ENCODE assay signal across 10 mouse cellular contexts in genomic region chr5:113627820-113628437, GRCm38 (mm10). TPM values are rescaled to one million over a fixed set of nuclear protein-coding genes. Genes with fewer than 3 reads are reported as not detected.
DNase-seq lines count a peak whose midpoint lies in the region; ATAC-seq lines count a peak whose summit lies in the region.
"Had no signal": no experiment of that assay in that cellular context is flagged by ENCODE, and none has a peak within 500 bp of the region (broad histone marks: within the 10 kb centered on the region; RNA-seq: fewer than 3 reads in every experiment).

No protein-coding gene starts in this region.

- no peak for ATAC-seq in midbrain, embryonic 11.5 days (ENCODE audit: low FRiP score)
- ATAC-seq: activated CD4-positive, CD25-positive, alpha-beta regulatory T cell, adult 4 months had no signal

- no peaks in the 10 kb centered on the region for H3K9me3 ChIP-seq in midbrain, embryonic 11.5 days (ENCODE audit: control insufficient read depth, low read length)
- H3K9me3 ChIP-seq: embryonic facial prominence, embryonic 12.5 days had no signal

- no peaks in the 10 kb centered on the region for H3K27me3 ChIP-seq in midbrain, embryonic 11.5 days (ENCODE audit: control insufficient read depth, insufficient read depth, low read length)
- H3K27me3 ChIP-seq: embryonic facial prominence, embryonic 12.5 days had no signal

- no peaks in the 10 kb centered on the region for H3K36me3 ChIP-seq in midbrain, embryonic 11.5 days (ENCODE audit: control insufficient read depth, insufficient read depth, low read length)
- H3K36me3 ChIP-seq: embryonic facial prominence, embryonic 12.5 days had no signal

- H3K4me1 ChIP-seq in midbrain, embryonic 11.5 days (ENCODE audit: control insufficient read depth, insufficient read depth, low read length) = peaks cover 3% of the 10 kb centered on the region; the same call in 1 of the 2 replicates

- WGBS in midbrain, embryonic 11.5 days = 67% methylated on average over 11 of the region's 11 CpGs

- no peak overlapping the region for H3K4me2 ChIP-seq in midbrain, embryonic 11.5 days
- H3K4me2 ChIP-seq: embryonic facial prominence, embryonic 12.5 days had no signal

- H3K4me3 ChIP-seq in midbrain, embryonic 11.5 days (ENCODE audit: low read depth, low read length) = no peak overlapping the region
- H3K4me3 ChIP-seq: embryonic facial prominence, embryonic 12.5 days had no signal

- intact Hi-C loops in heart, postnatal 14 days (cut with DNase I) = no loop called here

- DNase-seq in right cerebral cortex, adult 18-20 months = peak; percentile 78
- no peak for DNase-seq in right cerebral cortex, postnatal 4 days
- DNase-seq in frontal cortex, postnatal 36 days (ENCODE audit: low spot score in 2 of 2) = peak; percentile 52 to 69
- peak; percentile 75 to 76 for DNase-seq in heart, postnatal 14 days
- DNase-seq in right cerebral cortex, postnatal 14 days = peak; percentile 55
- no peak for DNase-seq in ovary, adult 18-20 months (ENCODE audit: low spot score)
- no peak for DNase-seq in midbrain, embryonic 11.5 days (ENCODE audit: low spot score, missing footprints)
- no peak for DNase-seq in layer of hippocampus, adult 9-11 months

- no peak overlapping the region for H3K27ac ChIP-seq in midbrain, embryonic 11.5 days (ENCODE audit: low read depth, low read length)
- H3K27ac ChIP-seq: embryonic facial prominence, embryonic 12.5 days had no signal

- H3K9ac ChIP-seq in midbrain, embryonic 11.5 days (ENCODE audit: low read length) = no peak overlapping the region
- H3K9ac ChIP-seq: embryonic facial prominence, embryonic 12.5 days had no signal

RNA-seq across cellular contexts. Expression of gene Cmklr1, which starts 22.3 kb away (rescaled TPM):
- total RNA-seq in heart, postnatal 14 days (2021) = 10 to 100 TPM; 23.8 to 25.0 TPM
- 0.98 and 2.2 TPM in 2 replicates for polyA plus RNA-seq in midbrain, embryonic 11.5 days (2014; fragmentation: Nextera tagmentation; extraction: Ambion mirVana)
- polyA plus RNA-seq: activated CD4-positive, CD25-positive, alpha-beta regulatory T cell, adult 4 months had no signal

Comparison
In these comparisons a context has a peak if more than half of its experiments do, and no peak if none do; other contexts are left out.
1. DNase-seq: peak in right cerebral cortex, adult 18-20 months (single experiment), frontal cortex, postnatal 36 days (2 of 2), heart, postnatal 14 days (2 of 2) and right cerebral cortex, postnatal 14 days (single experiment); none in right cerebral cortex, postnatal 4 days (single experiment), ovary, adult 18-20 months (single experiment), midbrain, embryonic 11.5 days (single experiment) and layer of hippocampus, adult 9-11 months (single experiment).